Mouse (Mus musculus) frontal cortex, adult 2 months (tissue): ENCODE results near the gene Creb5. TPM values are rescaled to one million over a fixed set of nuclear protein-coding genes. Genes with fewer than 3 reads are reported as not detected.

Experiments used
- DNase-seq, 2 experiments: peaks; one replicate each; pipeline ENCODE4 v3.0.0; 2022; ENCODE audit warnings: low spot score in 1 of 2; ENCODE audit errors: extremely low spot score in 1 of 2
- polyA plus RNA-seq: library from polyadenylated mRNA; depleted of rRNA; stranded (reverse); fragments of >200 nt; gene quantifications from 2 replicates; pipeline ENCODE4 v1.2.3, GENCODE M21; 2012

Creb5 gene
- polyA plus RNA-seq, 1 experiment = 1.7 TPM

- DNase-seq = no peak
Measured at GRCm38 (mm10) chr6:53684416-53684815, 397.3 kb downstream of the Creb5 start.

GRCm38 (mm10) chr6:53685323-53685722 lies 398.3 kb downstream of the Creb5 start:
- DNase-seq = no peak

DNA sequence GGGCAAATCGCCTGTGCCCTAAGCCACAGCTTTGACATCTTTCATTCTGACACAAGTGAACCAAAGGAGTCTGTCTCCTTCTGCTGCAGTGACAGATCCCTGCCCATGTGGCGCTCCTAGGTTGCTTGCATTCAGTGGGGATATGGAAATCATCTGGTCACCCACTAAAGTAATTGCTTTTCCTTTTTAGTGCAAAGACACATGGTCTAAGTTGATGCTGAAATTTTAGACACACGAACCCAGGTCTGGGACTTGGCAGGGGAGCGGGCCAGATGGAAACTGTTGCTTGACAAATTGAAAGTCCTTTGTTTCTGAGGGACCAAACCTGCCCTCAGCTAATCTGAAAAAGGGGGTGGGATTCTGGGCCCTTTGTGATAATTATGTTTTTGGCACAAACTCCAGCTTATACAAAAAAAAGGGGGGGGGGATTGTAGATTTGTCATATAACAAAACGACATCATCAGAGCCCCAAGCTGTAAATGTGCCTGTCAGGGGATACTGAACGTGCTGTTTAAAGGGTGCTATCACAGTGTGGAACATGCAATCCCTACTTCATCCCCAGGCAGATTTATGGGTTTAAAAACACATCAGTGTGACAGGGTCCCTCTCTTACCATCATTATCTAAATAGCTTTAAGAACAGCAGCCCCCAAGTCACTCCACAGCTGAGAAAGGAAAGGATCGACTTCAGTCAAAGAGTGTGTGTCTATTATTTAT lies 401.9 kb downstream of the Creb5 start:
- no peak for DNase-seq

GRCm38 (mm10) chr6:53691006-53691405 lies 403.9 kb downstream of the Creb5 start:
- DNase-seq = no peak

- peak in 1 of 2 experiments; percentile 14 for DNase-seq
Measured at GRCm38 (mm10) chr6:53695216-53695615, 408.1 kb downstream of the Creb5 start.

DNA sequence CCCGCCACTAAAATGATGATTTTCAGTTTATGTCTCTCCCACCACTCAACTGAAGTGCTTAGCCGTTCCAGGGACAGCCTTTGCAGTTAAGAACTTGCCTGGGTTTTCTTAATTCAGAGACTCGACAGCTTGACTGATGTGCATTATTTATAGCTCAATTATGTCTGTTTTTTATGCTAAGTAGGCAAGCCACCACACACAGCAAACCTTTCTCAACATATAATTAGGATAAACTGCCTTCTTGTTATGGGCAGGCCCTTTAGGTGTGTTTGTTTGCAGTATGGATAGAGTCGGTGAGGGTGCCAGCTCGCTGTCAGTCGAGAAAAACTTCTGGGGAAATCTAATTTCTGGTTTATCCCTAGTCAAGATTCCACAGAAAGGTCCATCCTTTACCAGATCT lies 409.4 kb downstream of the Creb5 start:
- DNase-seq = no peak

DNA sequence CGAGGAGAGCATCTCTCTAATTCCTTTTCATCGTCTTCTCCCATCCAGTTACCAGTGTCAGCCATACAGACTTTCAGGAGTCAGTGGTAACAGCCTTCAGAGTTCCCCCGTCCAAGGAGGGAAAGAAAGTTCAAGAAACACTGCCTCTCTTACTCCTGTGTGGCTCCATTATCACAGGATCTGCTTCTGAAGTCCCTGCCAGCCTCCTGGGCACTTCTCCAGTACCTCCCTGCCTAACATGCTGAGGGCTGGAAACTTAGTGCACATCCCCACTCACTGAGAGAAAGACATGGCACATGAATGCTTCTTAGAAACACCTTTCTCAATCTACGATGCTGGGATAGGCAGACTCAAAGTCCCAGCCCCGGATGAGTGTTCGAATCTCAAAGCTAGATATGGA lies 409.9 kb downstream of the Creb5 start:
- peak in 1 of 2 experiments; percentile 16 for DNase-seq

DNA sequence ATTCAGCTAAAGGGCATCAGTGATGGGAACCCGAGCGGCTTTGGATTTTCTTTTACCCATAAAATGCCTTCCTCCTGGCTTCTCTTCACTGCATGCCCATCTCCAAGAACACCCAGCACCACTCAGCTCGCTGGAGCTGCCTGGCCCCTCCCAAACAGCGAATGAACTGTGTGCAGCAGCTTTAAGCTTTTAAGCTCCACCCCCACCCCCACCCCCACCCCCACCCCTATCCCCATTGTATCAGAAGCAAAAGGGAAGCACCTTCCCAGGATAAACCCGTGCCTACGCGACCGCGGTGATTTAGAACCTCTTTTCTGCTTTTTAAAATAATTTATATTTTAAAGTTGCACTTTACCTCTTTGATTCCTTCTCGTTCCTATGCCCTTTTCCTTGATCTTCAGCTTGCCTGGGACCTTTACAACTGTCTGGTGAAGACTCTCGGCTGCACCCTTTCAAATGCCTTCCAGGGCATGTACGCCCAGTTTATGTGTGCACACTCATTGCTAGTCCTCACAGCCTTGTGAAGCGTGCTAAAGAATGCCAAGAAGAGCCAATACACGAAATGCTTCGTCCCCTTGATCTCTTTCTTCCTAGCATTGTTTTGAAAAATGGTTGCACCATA lies 411.2 kb downstream of the Creb5 start:
- DNase-seq = peak in 1 of 2 experiments; percentile 11

- no peak for DNase-seq
Measured at GRCm38 (mm10) chr6:53704440-53704839, 417.4 kb downstream of the Creb5 start.

- no peak for DNase-seq
Measured at GRCm38 (mm10) chr6:53706604-53707330, 419.7 kb downstream of the Creb5 start.

DNA sequence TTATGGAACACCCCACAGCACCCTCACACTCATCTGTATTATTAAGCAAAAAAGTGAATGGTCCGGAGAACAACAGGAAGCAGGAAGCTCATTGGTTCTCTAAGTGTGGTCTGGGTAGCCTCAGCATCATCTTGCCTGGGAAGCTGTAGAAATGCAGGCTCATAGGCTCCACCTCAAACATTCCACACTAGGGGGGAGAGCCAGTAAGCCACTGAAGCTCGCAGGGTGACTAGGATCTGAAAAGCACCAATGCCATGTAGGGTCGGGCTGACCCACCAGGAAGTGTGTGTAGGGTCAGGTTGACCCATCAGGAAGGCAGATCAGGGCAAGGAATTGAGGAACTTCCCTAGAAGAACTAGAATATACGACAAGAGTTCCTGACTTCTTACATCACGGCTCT lies 420.7 kb downstream of the Creb5 start:
- DNase-seq = no peak

GRCm38 (mm10) chr6:53709694-53710442 lies 422.8 kb downstream of the Creb5 start:
- DNase-seq = no peak

DNA sequence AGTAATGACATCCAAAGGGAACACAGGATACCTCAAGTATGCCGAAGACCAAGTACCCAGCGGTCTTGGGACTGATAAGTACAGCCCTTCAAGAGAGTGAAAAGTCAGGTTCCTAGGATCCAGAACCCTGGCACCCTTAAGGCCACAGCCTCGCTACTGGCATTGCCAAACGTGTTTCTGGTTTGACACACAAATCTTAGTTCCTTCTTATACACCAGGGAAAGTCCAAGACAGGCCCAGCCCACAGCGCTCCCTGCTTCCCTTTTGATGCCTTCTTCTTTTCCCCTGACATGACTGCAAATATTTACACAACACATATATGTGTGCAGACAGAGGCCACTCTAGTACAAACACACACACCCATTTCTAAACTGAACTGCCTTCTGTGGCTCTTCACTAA lies 423.5 kb downstream of the Creb5 start:
- no peak for DNase-seq

DNA sequence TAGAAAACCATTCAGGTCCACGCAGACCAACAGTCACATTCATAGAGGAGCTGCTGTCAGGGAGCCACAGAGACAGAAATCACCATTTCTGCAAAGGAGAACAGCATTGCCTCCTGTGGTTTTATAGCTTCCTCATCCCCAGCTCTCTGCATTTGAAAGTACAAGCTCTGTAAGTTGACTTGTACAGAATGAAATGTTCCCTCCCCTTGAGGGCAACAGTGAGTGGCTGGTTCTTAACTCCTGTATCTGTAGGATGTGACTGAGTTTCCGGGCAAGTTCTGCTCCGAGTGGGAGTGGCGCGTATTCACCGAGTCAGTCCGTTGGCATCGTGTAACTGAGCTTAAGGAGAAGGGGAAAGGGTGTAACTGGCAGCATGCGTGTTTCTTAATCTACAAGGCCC lies 426.1 kb downstream of the Creb5 start:
- no peak for DNase-seq

DNA sequence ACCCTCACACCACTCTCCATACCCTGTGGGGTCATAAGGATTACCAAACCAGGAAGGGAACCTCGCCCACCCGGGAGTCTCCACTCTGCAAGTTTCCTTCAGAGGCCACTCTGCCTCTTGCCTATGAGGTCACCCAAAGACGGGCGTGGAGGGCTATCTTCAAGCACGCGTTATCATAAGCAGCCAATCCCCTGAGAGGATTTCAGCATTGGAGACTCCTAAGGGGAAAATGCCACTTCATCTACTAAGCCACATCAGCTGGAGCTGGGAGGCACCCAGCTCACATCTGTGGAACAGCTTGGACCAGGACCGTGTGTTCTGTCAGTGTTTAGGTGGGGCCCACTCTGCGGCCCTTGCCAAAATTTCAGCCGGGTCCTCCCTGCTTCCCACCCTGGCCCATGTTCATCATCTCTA lies 427.8 kb downstream of the Creb5 start:
- DNase-seq = no peak

GRCm38 (mm10) chr6:53716013-53716412 lies 428.9 kb downstream of the Creb5 start:
- DNase-seq = no peak

DNA sequence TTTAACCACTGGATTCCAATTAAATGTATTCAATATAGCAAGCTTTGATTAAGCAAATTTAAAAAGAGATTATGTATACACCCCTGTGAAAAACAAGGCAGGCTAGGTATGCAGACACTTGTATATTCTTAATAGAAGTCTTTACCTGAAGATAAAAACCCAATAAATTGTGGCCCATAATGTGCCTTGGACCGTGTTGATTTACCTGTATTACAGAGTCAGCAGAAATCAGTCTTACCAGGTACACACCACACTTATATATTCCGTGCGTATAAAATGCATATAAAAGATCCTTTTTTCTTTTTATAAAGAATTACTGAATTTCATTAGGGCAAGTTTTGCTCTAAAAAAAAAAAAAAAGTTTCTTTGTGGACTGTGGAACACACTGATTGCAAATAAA lies 432.9 kb downstream of the Creb5 start:
- DNase-seq = no peak

DNA sequence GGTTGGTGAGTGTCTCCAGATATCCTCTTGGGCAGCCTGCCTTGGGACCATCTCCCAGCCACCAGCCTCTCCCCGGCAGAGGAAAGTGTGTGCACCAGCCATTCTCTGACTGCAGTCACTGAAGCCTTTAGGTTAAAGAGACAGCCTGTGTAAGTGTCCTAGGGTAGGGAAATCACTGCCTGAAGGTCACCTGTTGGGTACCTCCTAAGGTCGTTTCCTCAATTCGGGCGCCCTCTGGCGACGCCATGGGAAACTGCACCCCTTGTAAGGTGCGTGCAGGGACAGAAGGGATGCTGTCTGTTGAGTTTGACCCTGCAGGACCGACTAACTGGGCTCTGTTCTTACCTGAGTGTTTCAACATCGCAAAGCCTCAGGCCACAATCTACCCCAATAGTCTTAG lies 434.5 kb downstream of the Creb5 start:
- DNase-seq = peak; percentile 40 to 84

- DNase-seq = no peak
Measured at GRCm38 (mm10) chr6:53722694-53723093, 435.6 kb downstream of the Creb5 start.

GRCm38 (mm10) chr6:53730487-53730886 lies 443.4 kb downstream of the Creb5 start:
- no peak for DNase-seq

- DNase-seq = no peak
Measured at GRCm38 (mm10) chr6:53730996-53731485, 444.0 kb downstream of the Creb5 start.
